Mouse (Mus musculus) cortical plate, adult 2 months (tissue): ENCODE measurements around the gene Zbtb22. TPM values are rescaled to one million over a fixed set of nuclear protein-coding genes. Genes with fewer than 3 reads are reported as not detected.
A peak's percentile ranks its signal among the peaks of the same experiment; 100 is the strongest.

ENCODE experiments used
- H3K27ac ChIP-seq: fragments of 200-500 bp; 2 replicates; pipeline ENCODE4 v1.5.1; 2012; ENCODE audit warnings: low read length, control low read depth, inconsistent platforms; ENCODE audit not compliant: insufficient read depth
- H3K4me1 ChIP-seq: fragments of 200-500 bp; 2 replicates; pipeline ENCODE4 v1.6.1; 2011; ENCODE audit warnings: low read length; ENCODE audit not compliant: control insufficient read depth, insufficient read depth
- H3K4me3 ChIP-seq: fragments of 200-500 bp; 2 replicates; pipeline ENCODE4 v1.5.1; 2011; ENCODE audit warnings: mild to moderate bottlenecking, low read length, control low read depth; ENCODE audit not compliant: insufficient read depth
- CTCF ChIP-seq: fragments of 200-500 bp; IDR thresholded peaks from 2 replicates; pipeline ENCODE4 v1.5.1; 2011; ENCODE audit warnings: mild to moderate bottlenecking, control low read depth, low read length; ENCODE audit not compliant: insufficient read depth; ENCODE audit errors: extremely low read depth
- POLR2A ChIP-seq: fragments of 200-500 bp; IDR thresholded peaks from 2 replicates; pipeline ENCODE4 v1.6.1; 2011; ENCODE audit warnings: mild to moderate bottlenecking, low read length, control low read depth; ENCODE audit not compliant: insufficient read depth; ENCODE audit errors: extremely low read depth
- polyA plus RNA-seq: library from polyadenylated mRNA; depleted of rRNA; stranded (reverse); fragments of >200 nt; gene quantifications from 2 replicates; pipeline ENCODE4 v1.2.3, GENCODE M21; 2012

The Zbtb22 gene
- polyA plus RNA-seq, 1 experiment, result 33.5 TPM

DNA sequence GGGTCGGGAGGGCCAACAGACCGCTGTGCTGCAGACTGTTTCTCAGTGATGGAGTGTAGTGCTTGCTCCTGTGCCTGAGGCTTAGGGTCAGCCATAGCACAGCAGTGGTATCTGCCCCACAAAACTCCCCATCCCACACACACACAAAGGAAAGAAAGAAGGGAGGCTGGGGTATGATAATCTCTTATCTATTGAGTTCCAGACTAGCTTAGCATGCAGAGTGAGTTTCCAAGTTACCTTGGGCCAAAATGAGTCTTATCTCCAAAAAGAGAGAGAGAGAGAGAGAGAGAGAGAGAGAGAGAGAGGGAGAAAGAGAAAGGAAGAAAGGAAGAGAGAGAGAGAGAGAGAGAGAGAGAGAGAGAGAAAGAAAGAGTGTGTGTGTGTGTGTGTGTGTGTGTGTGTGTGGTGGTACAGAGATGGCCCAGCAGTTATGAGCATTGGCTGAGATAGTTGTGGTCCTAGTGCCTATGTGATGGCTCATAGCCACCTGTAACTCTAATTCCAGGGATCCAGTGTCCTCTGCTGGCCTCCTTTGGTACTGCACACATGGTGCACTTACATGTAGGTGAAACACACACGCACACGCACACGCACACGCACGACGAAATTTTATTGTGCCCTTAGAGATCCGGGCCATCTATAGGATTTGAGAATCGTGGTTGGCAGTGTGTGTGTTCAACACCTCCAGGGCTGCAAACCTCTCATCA, 9.0 kb downstream of the Zbtb22 start:
- H3K27ac ChIP-seq, result no peak overlapping the region
- no peak overlapping the region for H3K4me3 ChIP-seq
- no peaks in the 10 kb centered on the region for H3K4me1 ChIP-seq
- TF ChIP-seq POLR2A (no peak), CTCF (peak; percentile 40)

- no peak for TF ChIP-seq CTCF
- TF ChIP-seq POLR2A, result no peak
- H3K4me3 ChIP-seq, result no peak overlapping the region
- no peaks in the 10 kb centered on the region for H3K4me1 ChIP-seq
- H3K27ac ChIP-seq, result no peak overlapping the region
Measured at GRCm38 (mm10) chr17:33925406-33926116, 9.9 kb downstream of the Zbtb22 start.

GRCm38 (mm10) chr17:33926207-33926932, 10.7 kb downstream of the Zbtb22 start:
- no peak overlapping the region for H3K27ac ChIP-seq
- no peak overlapping the region for H3K4me3 ChIP-seq
- no peaks in the 10 kb centered on the region for H3K4me1 ChIP-seq
- TF ChIP-seq POLR2A (no peak), CTCF (no peak)

DNA sequence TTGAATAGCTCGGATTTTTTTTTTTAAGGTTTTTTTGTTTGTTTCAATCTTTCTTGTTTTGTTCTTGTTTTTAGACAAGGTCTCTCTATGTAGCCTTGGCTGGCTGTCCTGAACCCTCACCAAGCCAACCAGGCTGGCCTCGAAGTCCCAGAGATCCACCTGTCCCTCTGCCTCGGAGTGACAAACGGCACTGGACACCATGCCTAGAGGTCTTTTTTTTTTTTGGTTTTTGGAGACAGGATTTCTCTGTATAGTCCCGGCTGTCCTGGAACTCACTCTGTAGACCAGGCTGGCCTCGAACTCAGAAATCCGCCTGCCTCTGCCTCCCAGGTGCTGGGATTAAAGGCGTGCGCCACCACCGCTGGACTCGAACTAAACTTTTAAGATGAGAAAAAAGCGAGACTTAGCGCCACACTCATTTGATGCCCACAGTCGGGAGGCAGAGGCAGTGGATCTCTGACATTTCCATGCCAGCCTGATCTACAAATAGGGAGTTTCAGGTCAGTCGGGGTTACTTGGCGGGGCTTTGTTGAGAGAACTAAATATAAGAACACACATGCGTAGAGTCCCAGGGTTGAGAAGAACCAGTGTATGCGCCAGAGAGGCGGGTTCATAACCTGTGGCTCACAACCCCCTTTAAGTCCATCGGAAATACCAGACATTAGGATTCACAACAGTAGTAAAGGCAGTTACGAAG, 12.7 kb downstream of the Zbtb22 start:
- H3K4me3 ChIP-seq, result peak overlapping the region; percentile 62
- TF ChIP-seq CTCF, result no peak
- TF ChIP-seq POLR2A, result no peak
- no peak overlapping the region for H3K27ac ChIP-seq
- H3K4me1 ChIP-seq, result no peaks in the 10 kb centered on the region

GRCm38 (mm10) chr17:33929371-33930279, 13.9 kb downstream of the Zbtb22 start, which contains the start of gene Rgl2:
Gene Rgl2 (plus strand): TSS chr17:33929543.
- peak within 1 kb of the TSS; percentile 92 for H3K27ac ChIP-seq
- H3K4me1 ChIP-seq, result no peaks in the 10 kb centered on the region
- H3K4me3 ChIP-seq, result peak within 1 kb of the TSS; percentile 62
- TF ChIP-seq CTCF, result no peak
- TF ChIP-seq POLR2A, result peak; percentile 66; the same call in 1 of the 2 replicates

- TF ChIP-seq CTCF (no peak), POLR2A (peak; percentile 37; the same call in 1 of the 2 replicates)
- Histone ChIP-seq H3K4me3 (peak overlapping the region; percentile 62), H3K27ac (peak overlapping the region; percentile 61; the same call in 1 of the 2 replicates), H3K4me1 (no peaks in the 10 kb centered on the region)
Measured at GRCm38 (mm10) chr17:33930280-33931158, 14.8 kb downstream of the Zbtb22 start.

DNA sequence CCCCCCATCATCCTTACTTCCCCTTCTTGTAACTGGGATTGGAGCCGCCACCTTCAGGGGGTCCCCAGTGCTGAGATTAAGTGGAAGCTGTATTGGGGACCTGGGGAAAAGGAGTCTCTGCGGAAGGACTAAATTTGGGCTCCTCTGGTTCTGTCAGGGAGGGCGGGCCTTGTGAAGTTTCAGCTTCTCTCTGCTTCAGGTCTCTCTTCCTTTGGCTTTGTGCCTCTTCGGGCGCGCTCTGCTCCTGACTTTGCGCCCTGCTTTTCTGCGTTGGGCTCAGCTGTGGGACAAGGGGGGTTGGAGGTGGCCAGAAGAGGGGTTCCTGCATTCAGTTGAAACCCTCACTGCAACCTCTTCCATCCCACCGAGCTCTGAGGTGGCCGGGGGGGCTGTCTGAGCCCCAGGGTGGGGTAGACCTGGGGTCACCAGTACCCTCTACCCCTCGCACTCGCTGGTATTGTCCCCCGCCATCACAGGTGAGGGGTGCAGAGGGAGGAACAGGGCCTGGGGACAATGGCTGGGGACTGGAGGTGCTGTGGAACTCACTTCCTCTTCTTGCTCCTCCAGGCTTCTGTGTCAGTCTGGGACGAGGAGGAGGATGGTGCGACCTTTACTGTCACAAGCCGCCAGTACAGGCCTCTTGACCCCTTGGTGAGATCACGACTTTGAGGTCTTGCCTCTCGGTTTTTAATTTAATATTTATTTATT, 15.6 kb downstream of the Zbtb22 start:
- Histone ChIP-seq H3K4me1 (no peaks in the 10 kb centered on the region), H3K4me3 (peak overlapping the region; percentile 62), H3K27ac (no peak overlapping the region)
- TF ChIP-seq POLR2A (no peak), CTCF (no peak)
